Mouse (Mus musculus) naive thymus-derived CD4-positive, alpha-beta T cell, adult 2 months (primary cell): ENCODE data around the gene Ppp2r5d.

Source experiments
- DNase-seq: peaks from one replicate; pipeline ENCODE4 v3.0.0-alpha.2; 2011; ENCODE audit warnings: low read depth

The Ppp2r5d gene

GRCm38 (mm10) chr17:46714756-46715481 is 10.0 kb upstream of the Ppp2r5d start:
- DNase-seq: no peak

- DNase-seq: no peak
Measured at GRCm38 (mm10) chr17:46713849-46714248, 8.9 kb upstream of the Ppp2r5d start.

GRCm38 (mm10) chr17:46712442-46712841 is 7.5 kb upstream of the Ppp2r5d start:
- peak; percentile 63 for DNase-seq

- DNase-seq: no peak
Measured at GRCm38 (mm10) chr17:46711612-46712271, 6.8 kb upstream of the Ppp2r5d start.

- DNase-seq: peak; percentile 92
Measured at GRCm38 (mm10) chr17:46710959-46711597, 6.2 kb upstream of the Ppp2r5d start, which contains the start of gene Pex6. Pex6 (plus strand) TSS chr17:46711463.

GRCm38 (mm10) chr17:46706375-46707089 is 1.6 kb upstream of the Ppp2r5d start:
- no peak for DNase-seq

GRCm38 (mm10) chr17:46703971-46704886 is 682 bp downstream of the Ppp2r5d start:
- peak; percentile 47 for DNase-seq

GRCm38 (mm10) chr17:46702506-46702905 is 2.4 kb downstream of the Ppp2r5d start:
- no peak for DNase-seq

- DNase-seq: no peak
Measured at GRCm38 (mm10) chr17:46702100-46702499, 2.8 kb downstream of the Ppp2r5d start.

GRCm38 (mm10) chr17:46701489-46701888 is 3.4 kb downstream of the Ppp2r5d start:
- DNase-seq: no peak

- no peak for DNase-seq
Measured at GRCm38 (mm10) chr17:46699912-46700311, 5.0 kb downstream of the Ppp2r5d start.

GRCm38 (mm10) chr17:46699245-46699644 is 5.7 kb downstream of the Ppp2r5d start:
- no peak for DNase-seq

- DNase-seq: no peak
Measured at GRCm38 (mm10) chr17:46698515-46698914, 6.4 kb downstream of the Ppp2r5d start.

- no peak for DNase-seq
Measured at GRCm38 (mm10) chr17:46694517-46695063, 10.3 kb downstream of the Ppp2r5d start.

GRCm38 (mm10) chr17:46691390-46691789 is 13.5 kb downstream of the Ppp2r5d start:
- no peak for DNase-seq

GRCm38 (mm10) chr17:46690665-46691064 is 14.2 kb downstream of the Ppp2r5d start:
- DNase-seq: no peak

- no peak for DNase-seq
Measured at GRCm38 (mm10) chr17:46685913-46686312, 19.0 kb downstream of the Ppp2r5d start.

GRCm38 (mm10) chr17:46682654-46683389 is 22.1 kb downstream of the Ppp2r5d start:
- no peak for DNase-seq

GRCm38 (mm10) chr17:46681466-46682118 is 23.3 kb downstream of the Ppp2r5d start:
- peak; percentile 30 for DNase-seq
